Mouse (Mus musculus): ENCODE results near the gene Dlg2.

DNA sequence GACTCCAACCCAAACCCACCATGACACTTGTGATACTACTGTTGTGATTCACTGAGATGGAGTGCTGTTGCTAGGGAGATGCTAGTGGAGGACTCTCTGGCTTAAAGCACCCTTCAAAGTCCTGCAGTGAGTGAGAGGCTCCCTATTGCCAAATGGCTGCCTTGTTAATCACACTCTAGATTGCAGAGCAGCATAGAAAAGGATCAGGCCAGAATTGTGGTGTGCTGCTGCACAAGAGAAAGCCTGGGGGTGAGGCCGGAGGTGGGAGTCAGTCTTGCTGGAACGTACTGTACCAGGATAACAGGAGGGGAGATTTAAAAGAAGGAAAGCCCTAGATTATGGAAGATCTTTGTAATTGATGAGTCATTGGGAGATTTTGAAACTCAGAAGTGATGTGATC lies 1094.5 kb downstream of the Dlg2 start:
- TF ChIP-seq POLR2A (IDR thresholded peaks at IDR 0.05; ENCODE audit: control insufficient read depth, extremely low read depth, insufficient read depth, low read length, poor library complexity) (no peak), CTCF (IDR thresholded peaks at IDR 0.05; ENCODE audit: borderline replicate concordance, control insufficient read depth, extremely low read depth, insufficient read depth, low read length, poor library complexity) (no peak)
